Mouse (Mus musculus): Measurements from ENCODE around the gene Rbm43.
A peak's percentile ranks its signal among the peaks of the same experiment; 100 is the strongest.

Gene Rbm43

GRCm38 (mm10) chr2:51935921-51936320 is 958 bp upstream of the Rbm43 start:
- peaks cover 25% of the 10 kb centered on the region for H3K4me1 ChIP-seq (replicated peaks; ENCODE audit: low read depth, low read length)
- peaks cover under 1% of the 10 kb centered on the region; the same call in 1 of the 2 replicates for H3K36me3 ChIP-seq (ENCODE audit: insufficient read depth, low read length)
- no peak overlapping the region for H3K4me3 ChIP-seq (replicated peaks; ENCODE audit: low read length)
- H3K9me3 ChIP-seq (ENCODE audit: low read length) = peaks cover 4% of the 10 kb centered on the region
- peaks cover 24% of the 10 kb centered on the region for H3K27me3 ChIP-seq (ENCODE audit: insufficient read depth, low read length)
- TF ChIP-seq CTCF (conservative IDR thresholded peaks at IDR 0.05; ENCODE audit: low read length) = no peak
- no peak for TF ChIP-seq POU5F1 (IDR thresholded peaks at IDR 0.05; ENCODE audit: borderline replicate concordance, low read length)
- TF ChIP-seq NANOG (IDR thresholded peaks at IDR 0.05; ENCODE audit: borderline replicate concordance, low read length) = no peak

DNA sequence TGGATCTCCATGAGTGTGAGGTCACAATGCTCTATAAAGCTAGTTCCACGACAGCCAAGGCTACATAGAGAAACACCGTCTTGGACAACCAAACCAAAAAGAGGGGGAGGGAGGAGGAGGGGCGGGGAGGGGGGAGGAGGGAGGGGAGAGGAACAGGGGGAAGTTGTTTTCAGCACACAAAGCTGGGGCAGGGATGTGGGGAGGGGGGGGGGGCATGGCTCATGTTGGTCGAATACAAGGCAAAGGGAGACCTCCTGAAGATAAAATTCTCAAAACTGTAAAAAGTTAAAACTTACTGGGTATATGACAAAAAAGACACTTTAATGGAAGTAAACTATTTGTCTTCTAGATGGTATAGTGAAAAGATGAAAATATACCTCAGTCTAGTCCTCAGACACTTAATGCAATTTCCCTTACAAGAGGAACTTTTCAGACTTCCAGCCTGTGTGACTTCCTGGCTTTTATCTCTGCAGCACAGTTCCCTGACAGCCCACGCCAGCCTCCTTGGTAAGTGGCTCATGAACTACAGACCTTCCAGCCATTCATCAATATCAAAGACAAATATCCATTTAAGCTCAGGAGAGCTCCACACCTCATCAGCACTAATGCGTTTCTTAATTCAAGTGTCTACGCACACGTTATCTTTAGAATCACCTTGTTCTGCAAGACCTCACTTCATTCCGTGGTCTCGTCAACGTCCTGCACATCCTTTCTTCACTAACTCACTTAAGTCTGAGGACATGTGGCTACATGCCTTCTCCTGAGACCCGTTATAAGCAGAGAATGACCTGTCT is 1.4 kb downstream of the Rbm43 start:
- Histone ChIP-seq H3K27me3 (ENCODE audit: insufficient read depth, low read length) (peaks cover 24% of the 10 kb centered on the region), H3K4me1 (replicated peaks; ENCODE audit: low read depth, low read length) (peaks cover 25% of the 10 kb centered on the region), H3K36me3 (ENCODE audit: insufficient read depth, low read length) (peaks cover 4% of the 10 kb centered on the region; the same call in 1 of the 2 replicates), H3K9me3 (ENCODE audit: low read length) (peaks cover 17% of the 10 kb centered on the region), H3K4me3 (replicated peaks; ENCODE audit: low read length) (no peak overlapping the region; the same call in 1 of the 2 replicates)
- no peak for TF ChIP-seq CTCF (conservative IDR thresholded peaks at IDR 0.05; ENCODE audit: low read length)
- no peak for TF ChIP-seq NANOG (IDR thresholded peaks at IDR 0.05; ENCODE audit: borderline replicate concordance, low read length)
- no peak for TF ChIP-seq POU5F1 (IDR thresholded peaks at IDR 0.05; ENCODE audit: borderline replicate concordance, low read length)

GRCm38 (mm10) chr2:51931241-51931640 is 3.7 kb downstream of the Rbm43 start:
- H3K4me3 ChIP-seq (replicated peaks; ENCODE audit: low read length) = no peak overlapping the region
- TF ChIP-seq POU5F1 (IDR thresholded peaks at IDR 0.05; ENCODE audit: borderline replicate concordance, low read length) (no peak), NANOG (IDR thresholded peaks at IDR 0.05; ENCODE audit: borderline replicate concordance, low read length) (no peak), CTCF (conservative IDR thresholded peaks at IDR 0.05; ENCODE audit: low read length) (no peak)
- H3K4me1 ChIP-seq (replicated peaks; ENCODE audit: low read depth, low read length) = peaks cover 15% of the 10 kb centered on the region
- H3K9me3 ChIP-seq (ENCODE audit: low read length) = peaks cover 17% of the 10 kb centered on the region
- H3K36me3 ChIP-seq (ENCODE audit: insufficient read depth, low read length) = peaks cover 4% of the 10 kb centered on the region; the same call in 1 of the 2 replicates
- peaks cover 24% of the 10 kb centered on the region for H3K27me3 ChIP-seq (ENCODE audit: insufficient read depth, low read length)

- H3K27me3 ChIP-seq (ENCODE audit: insufficient read depth, low read length) = no peaks in the 10 kb centered on the region
- no peaks in the 10 kb centered on the region for H3K4me1 ChIP-seq (replicated peaks; ENCODE audit: low read depth, low read length)
- no peaks in the 10 kb centered on the region for H3K36me3 ChIP-seq (ENCODE audit: insufficient read depth, low read length)
- no peak overlapping the region for H3K4me3 ChIP-seq (replicated peaks; ENCODE audit: low read length)
- H3K9me3 ChIP-seq (ENCODE audit: low read length) = no peaks in the 10 kb centered on the region
- TF ChIP-seq POU5F1 (IDR thresholded peaks at IDR 0.05; ENCODE audit: borderline replicate concordance, low read length) = no peak
- TF ChIP-seq NANOG (IDR thresholded peaks at IDR 0.05; ENCODE audit: borderline replicate concordance, low read length) = no peak
- peak; percentile 55 for TF ChIP-seq CTCF (conservative IDR thresholded peaks at IDR 0.05; ENCODE audit: low read length)
Observed at GRCm38 (mm10) chr2:51914944-51915680, 19.9 kb downstream of the Rbm43 start.

DNA sequence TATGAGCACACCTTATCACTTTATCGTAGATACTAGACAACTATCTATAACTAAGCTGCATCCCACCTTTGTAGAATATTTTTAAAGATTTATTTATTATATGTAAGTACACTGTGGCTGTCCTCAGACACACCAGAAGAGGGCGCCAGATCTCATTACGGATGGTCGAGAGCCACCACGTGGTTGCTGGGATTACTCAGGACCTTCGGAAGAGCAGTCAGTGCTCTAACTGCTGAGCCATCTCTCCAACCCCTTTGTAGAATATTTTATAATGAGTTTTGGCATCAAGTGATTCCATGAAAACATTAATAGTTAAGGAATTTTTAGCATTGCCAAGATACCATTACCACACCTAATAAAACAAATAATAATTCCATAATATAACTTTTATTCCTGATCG is 20.4 kb downstream of the Rbm43 start:
- H3K36me3 ChIP-seq (ENCODE audit: insufficient read depth, low read length) = no peaks in the 10 kb centered on the region
- no peaks in the 10 kb centered on the region for H3K9me3 ChIP-seq (ENCODE audit: low read length)
- no peak overlapping the region for H3K4me3 ChIP-seq (replicated peaks; ENCODE audit: low read length)
- no peaks in the 10 kb centered on the region for H3K4me1 ChIP-seq (replicated peaks; ENCODE audit: low read depth, low read length)
- TF ChIP-seq POU5F1 (IDR thresholded peaks at IDR 0.05; ENCODE audit: borderline replicate concordance, low read length) (no peak), CTCF (conservative IDR thresholded peaks at IDR 0.05; ENCODE audit: low read length) (no peak), NANOG (IDR thresholded peaks at IDR 0.05; ENCODE audit: borderline replicate concordance, low read length) (no peak)
- no peaks in the 10 kb centered on the region for H3K27me3 ChIP-seq (ENCODE audit: insufficient read depth, low read length)

DNA sequence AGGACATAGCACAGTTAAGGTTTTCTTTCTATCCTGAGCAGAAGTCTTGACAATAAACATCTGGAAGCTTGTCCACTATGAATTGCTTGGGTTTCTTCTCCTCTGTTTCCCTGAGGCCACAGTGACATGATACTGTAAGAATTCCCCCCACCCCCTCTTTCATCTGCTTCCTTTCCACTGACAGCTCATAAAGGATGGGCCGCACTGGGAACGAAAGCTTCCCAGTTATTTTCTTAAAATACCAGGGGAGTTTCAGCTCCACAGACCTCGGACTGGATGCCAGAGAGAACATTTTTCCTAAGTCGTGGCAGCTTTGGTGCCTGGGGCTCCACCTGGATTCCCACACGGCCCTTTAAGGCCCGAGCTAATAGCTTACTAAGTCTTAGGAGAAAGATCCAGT is 22.2 kb downstream of the Rbm43 start:
- Histone ChIP-seq H3K36me3 (ENCODE audit: insufficient read depth, low read length) (no peaks in the 10 kb centered on the region), H3K27me3 (ENCODE audit: insufficient read depth, low read length) (no peaks in the 10 kb centered on the region), H3K4me1 (replicated peaks; ENCODE audit: low read depth, low read length) (no peaks in the 10 kb centered on the region), H3K4me3 (replicated peaks; ENCODE audit: low read length) (no peak overlapping the region), H3K9me3 (ENCODE audit: low read length) (no peaks in the 10 kb centered on the region)
- no peak for TF ChIP-seq POU5F1 (IDR thresholded peaks at IDR 0.05; ENCODE audit: borderline replicate concordance, low read length)
- no peak for TF ChIP-seq CTCF (conservative IDR thresholded peaks at IDR 0.05; ENCODE audit: low read length)
- TF ChIP-seq NANOG (IDR thresholded peaks at IDR 0.05; ENCODE audit: borderline replicate concordance, low read length) = no peak

GRCm38 (mm10) chr2:51911864-51912263 is 23.1 kb downstream of the Rbm43 start:
- no peak for TF ChIP-seq POU5F1 (IDR thresholded peaks at IDR 0.05; ENCODE audit: borderline replicate concordance, low read length)
- TF ChIP-seq CTCF (conservative IDR thresholded peaks at IDR 0.05; ENCODE audit: low read length) = no peak
- no peak for TF ChIP-seq NANOG (IDR thresholded peaks at IDR 0.05; ENCODE audit: borderline replicate concordance, low read length)
- Histone ChIP-seq H3K4me1 (replicated peaks; ENCODE audit: low read depth, low read length) (no peaks in the 10 kb centered on the region), H3K9me3 (ENCODE audit: low read length) (no peaks in the 10 kb centered on the region), H3K36me3 (ENCODE audit: insufficient read depth, low read length) (no peaks in the 10 kb centered on the region), H3K4me3 (replicated peaks; ENCODE audit: low read length) (no peak overlapping the region), H3K27me3 (ENCODE audit: insufficient read depth, low read length) (no peaks in the 10 kb centered on the region)

DNA sequence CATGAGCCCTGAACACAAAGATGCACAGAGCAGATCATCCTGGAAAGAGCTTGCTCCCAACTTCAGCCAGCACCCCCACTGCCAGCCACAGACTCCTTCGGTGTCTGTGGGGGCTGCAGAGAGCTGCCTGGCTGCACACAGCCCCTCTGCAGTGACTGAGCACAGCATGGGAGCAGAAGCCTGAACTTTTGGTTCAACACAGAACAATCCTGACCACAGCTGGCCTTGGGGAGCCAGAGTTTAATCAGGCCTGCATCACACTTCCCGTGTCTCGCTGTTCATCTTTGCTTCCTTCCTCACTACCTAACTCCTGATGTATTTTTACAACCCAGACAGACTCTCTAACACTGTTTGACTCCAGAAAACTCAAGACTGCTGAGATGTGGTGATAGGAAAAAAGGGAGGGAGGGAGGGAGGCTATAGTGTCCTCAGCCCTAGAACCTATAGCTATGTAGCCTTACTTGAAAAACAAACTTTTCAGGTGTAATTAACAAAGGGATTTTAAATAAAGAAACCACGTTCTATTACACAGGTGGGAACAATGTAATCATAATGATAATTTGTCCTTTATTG is 27.3 kb downstream of the Rbm43 start:
- TF ChIP-seq CTCF (conservative IDR thresholded peaks at IDR 0.05; ENCODE audit: low read length) (no peak), POU5F1 (IDR thresholded peaks at IDR 0.05; ENCODE audit: borderline replicate concordance, low read length) (no peak), NANOG (IDR thresholded peaks at IDR 0.05; ENCODE audit: borderline replicate concordance, low read length) (no peak)
- H3K4me3 ChIP-seq (replicated peaks; ENCODE audit: low read length) = no peak overlapping the region

More for the DNA sequence above, 27.3 kb downstream of the Rbm43 start:
- no peaks in the 10 kb centered on the region for H3K36me3 ChIP-seq (ENCODE audit: insufficient read depth, low read length)
- no peaks in the 10 kb centered on the region for H3K4me1 ChIP-seq (replicated peaks; ENCODE audit: low read depth, low read length)
- H3K27me3 ChIP-seq (ENCODE audit: insufficient read depth, low read length) = no peaks in the 10 kb centered on the region
- no peaks in the 10 kb centered on the region for H3K9me3 ChIP-seq (ENCODE audit: low read length)
